Mouse (Mus musculus) heart, postnatal 0 days (tissue): ENCODE measurements around the gene Ptgds. TPM values are rescaled to one million over a fixed set of nuclear protein-coding genes. Genes with fewer than 3 reads are reported as not detected.

Experiments
- ATAC-seq: fragments of 200-750 bp; cut with Nextera tagmentation; 2 replicates; pipeline ENCODE4 v1.8.0; 2017; ENCODE audit warnings: low read depth, moderate number of reproducible peaks, moderate library complexity; ENCODE audit not compliant: insufficient read depth
- DNase-seq: peaks from one replicate; pipeline ENCODE4 v3.0.0-alpha.2; 2016; ENCODE audit warnings: low spot score
- H3K27ac ChIP-seq: fragments of 300-500 bp; sonication (generic); 2 replicates; pipeline ENCODE4 v1.5.1; 2014; ENCODE audit warnings: low read depth, mild to moderate bottlenecking
- H3K27me3 ChIP-seq: fragments of 300-500 bp; sonication (generic); 2 replicates; pipeline ENCODE4 v1.6.1; 2014; ENCODE audit warnings: low read length, mixed read lengths; ENCODE audit not compliant: control insufficient read depth, insufficient read depth
- H3K36me3 ChIP-seq: fragments of 300-500 bp; sonication (generic); replicated peaks from 2 replicates; pipeline ENCODE4 v1.6.1; 2014; ENCODE audit warnings: low read length, mixed read lengths; ENCODE audit not compliant: control insufficient read depth, insufficient read depth
- H3K4me1 ChIP-seq: fragments of 300-500 bp; sonication (generic); 2 replicates; pipeline ENCODE4 v1.6.1; 2014; ENCODE audit warnings: antibody characterized with exemption; ENCODE audit not compliant: control insufficient read depth, insufficient read depth
- H3K4me2 ChIP-seq: fragments of 300-500 bp; sonication (generic); 2 replicates; pipeline ENCODE4 v1.6.1; 2014; ENCODE audit warnings: low read depth, mild to moderate bottlenecking, low read length, moderate library complexity
- H3K4me3 ChIP-seq: fragments of 300-500 bp; sonication (generic); 2 replicates; pipeline ENCODE4 v1.5.1; 2014; ENCODE audit warnings: low read depth, low read length
- H3K9ac ChIP-seq: fragments of 300-500 bp; sonication (generic); replicated peaks from 2 replicates; pipeline ENCODE4 v1.6.1; 2014; ENCODE audit warnings: low read depth, low read length, mixed read lengths
- H3K9me3 ChIP-seq: fragments of 300-500 bp; sonication (generic); replicated peaks from 2 replicates; pipeline ENCODE4 v1.6.1; 2016; ENCODE audit warnings: low read length; ENCODE audit not compliant: control insufficient read depth
- CTCF ChIP-seq: IDR thresholded peaks from 2 replicates; pipeline ENCODE4 v1.5.1; 2016; ENCODE audit warnings: antibody characterized with exemption, control low read depth, low read depth
- EP300 ChIP-seq: IDR thresholded peaks from 2 replicates; pipeline ENCODE4 v1.6.1; 2016; ENCODE audit warnings: antibody characterized with exemption, low read depth
- WGBS: fragments of 180-500 bp; shearing (Covaris S2); extraction: QIAGEN DNeasy Blood & Tissue Kit; methylation state at CpG from one replicate; pipeline ENCODE4 v1.1.7; 2014; 5-methylcytosine and 5-hydroxymethylcytosine counted together
- polyA plus RNA-seq: library from polyadenylated mRNA; unstranded; fragments of >200 nt; fragmentation: Nextera tagmentation; extraction: Ambion mirVana; gene quantifications from 2 replicates; pipeline ENCODE4 v1.2.1, GENCODE M21; 2015
- total RNA-seq: library from RNA; depleted of rRNA; stranded (reverse); fragments of >200 nt; gene quantifications from 2 replicates; pipeline ENCODE4 v1.2.3, GENCODE M21; 2014; ENCODE audit warnings: low replicate concordance; rRNA removed

The Ptgds gene
- total RNA-seq (708 and 711 TPM in 2 replicates), polyA plus RNA-seq (356 and 359 TPM in 2 replicates)

DNA sequence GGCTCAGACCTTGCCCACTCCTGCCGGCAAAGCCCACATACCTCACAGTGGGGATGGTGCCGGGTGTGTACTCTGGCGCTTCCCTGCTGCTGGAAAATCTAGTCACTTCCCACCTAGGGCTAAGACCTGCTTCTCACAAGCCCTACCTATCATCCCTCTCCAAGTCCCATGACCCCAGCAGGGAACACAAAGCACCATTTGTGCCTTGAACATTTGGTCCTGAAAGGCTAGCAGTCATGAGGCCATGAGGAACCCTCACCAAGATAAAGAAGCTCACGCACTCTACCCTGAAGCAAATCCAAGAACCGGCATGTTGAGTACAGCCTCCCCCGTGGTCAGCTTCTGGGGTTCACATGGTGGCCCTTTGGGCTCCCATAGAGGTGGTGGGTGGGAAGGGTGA is at the start of gene Ptgds:
Gene Ptgds (minus strand): TSS at position 78 of the 400 bp plus-strand sequence.
- 28% methylated on average over 6 of the region's 6 CpGs for WGBS
- ATAC-seq (no peak; the same call in none of the 2 replicates), DNase-seq (no peak)
- Histone ChIP-seq H3K9me3 (no peaks in the 10 kb centered on the region), H3K4me3 (peak within 1 kb of the TSS; percentile 12), H3K4me2 (peak within 1 kb of the TSS; percentile 55), H3K27me3 (no peaks in the 10 kb centered on the region), H3K36me3 (no peaks in the 10 kb centered on the region), H3K9ac (peak within 1 kb of the TSS; percentile 29; the same call in 1 of the 2 replicates), H3K27ac (peak within 1 kb of the TSS; percentile 96), H3K4me1 (peaks cover 33% of the 10 kb centered on the region)
- TF ChIP-seq CTCF (no peak), EP300 (peak; percentile 66)

DNA sequence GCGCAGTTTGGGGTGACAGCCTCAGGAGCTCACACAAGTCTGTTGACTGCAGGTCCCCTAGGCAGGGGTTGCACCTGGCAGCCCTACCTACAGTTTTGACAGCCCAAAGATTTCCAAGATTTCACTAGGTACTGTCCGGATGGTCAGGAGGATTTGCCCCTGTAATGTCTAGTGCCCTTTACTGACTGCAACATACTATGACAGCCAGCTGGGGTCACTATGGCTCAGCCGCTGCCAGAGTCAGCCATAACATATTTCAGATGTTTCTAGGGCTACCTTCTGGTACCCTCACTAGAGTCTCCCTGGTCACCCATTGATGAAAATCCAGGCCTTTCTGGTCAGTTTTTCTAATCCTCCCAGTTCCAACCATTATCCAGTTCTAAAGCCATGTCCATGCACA is 40.1 kb upstream of the Ptgds start:
- DNase-seq = peak; percentile 12
- H3K27me3 ChIP-seq = no peaks in the 10 kb centered on the region
- no peaks in the 10 kb centered on the region for H3K4me1 ChIP-seq
- TF ChIP-seq CTCF = peak; percentile 52
- no peak for TF ChIP-seq EP300
- no peak for ATAC-seq
- peaks cover 9% of the 10 kb centered on the region for H3K36me3 ChIP-seq
- no peaks in the 10 kb centered on the region for H3K9me3 ChIP-seq
- no peak overlapping the region for H3K4me3 ChIP-seq
- no peak overlapping the region for H3K27ac ChIP-seq
- no peak overlapping the region for H3K4me2 ChIP-seq
- 53% methylated on average over 3 of the region's 3 CpGs for WGBS
- no peak overlapping the region for H3K9ac ChIP-seq

DNA sequence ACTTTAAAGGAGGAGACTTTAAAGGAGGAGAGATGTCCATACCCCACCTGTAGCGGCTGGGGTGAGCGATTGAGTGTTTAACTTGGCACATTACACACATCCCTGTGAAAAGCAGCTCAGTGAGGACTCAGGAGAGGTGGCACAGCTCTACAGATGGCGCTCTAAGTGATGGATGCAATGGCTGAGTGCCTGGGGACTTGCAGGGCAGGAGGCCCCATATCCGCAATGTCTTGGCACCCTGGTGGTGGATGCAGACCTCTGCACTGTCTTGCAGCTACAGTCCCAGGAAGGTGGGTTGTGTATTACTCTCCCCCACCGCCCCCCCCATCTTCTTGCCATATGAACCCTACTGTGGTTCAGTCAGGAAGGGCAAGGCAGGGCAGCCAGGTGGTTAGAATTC is 37.1 kb upstream of the Ptgds start:
- Histone ChIP-seq H3K4me1 (peaks cover 1% of the 10 kb centered on the region; the same call in 1 of the 2 replicates), H3K36me3 (peaks cover 34% of the 10 kb centered on the region), H3K4me2 (no peak overlapping the region), H3K27ac (no peak overlapping the region), H3K9me3 (no peaks in the 10 kb centered on the region), H3K27me3 (no peaks in the 10 kb centered on the region), H3K9ac (no peak overlapping the region), H3K4me3 (no peak overlapping the region)
- TF ChIP-seq EP300 (no peak), CTCF (peak; percentile 40)
- ATAC-seq (peak; percentile 44; the same call in 1 of the 2 replicates), DNase-seq (peak; percentile 27)
- 34% methylated on average over 5 of the region's 5 CpGs for WGBS

DNA sequence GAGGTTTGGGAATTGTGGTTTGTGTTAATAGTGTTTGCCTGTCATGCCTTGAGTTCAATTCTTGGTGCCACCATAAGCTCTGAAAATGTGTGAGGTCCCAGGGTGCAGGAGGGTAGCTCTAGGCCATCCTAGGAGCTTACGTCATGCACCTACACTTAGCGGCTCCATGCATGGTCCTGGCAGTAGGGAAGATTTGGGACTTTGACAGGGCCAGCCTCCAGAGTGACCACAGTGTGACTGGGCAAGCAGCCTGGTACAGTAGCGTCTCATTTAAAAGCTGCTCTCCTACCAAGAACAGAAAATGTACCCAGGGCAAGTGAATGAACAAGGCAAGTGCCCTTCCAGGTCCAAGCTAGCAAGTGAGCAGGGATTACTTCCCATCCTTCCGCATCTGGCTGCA is 36.0 kb upstream of the Ptgds start:
- Histone ChIP-seq H3K27ac (no peak overlapping the region), H3K36me3 (peaks cover 34% of the 10 kb centered on the region), H3K27me3 (no peaks in the 10 kb centered on the region), H3K4me1 (peaks cover 9% of the 10 kb centered on the region), H3K9me3 (no peaks in the 10 kb centered on the region), H3K4me2 (no peak overlapping the region), H3K4me3 (no peak overlapping the region), H3K9ac (no peak overlapping the region)
- no peak for ATAC-seq
- no peak for TF ChIP-seq CTCF
- no peak for TF ChIP-seq EP300
- 89% methylated on average over 4 of the region's 4 CpGs for WGBS
- no peak for DNase-seq

DNA sequence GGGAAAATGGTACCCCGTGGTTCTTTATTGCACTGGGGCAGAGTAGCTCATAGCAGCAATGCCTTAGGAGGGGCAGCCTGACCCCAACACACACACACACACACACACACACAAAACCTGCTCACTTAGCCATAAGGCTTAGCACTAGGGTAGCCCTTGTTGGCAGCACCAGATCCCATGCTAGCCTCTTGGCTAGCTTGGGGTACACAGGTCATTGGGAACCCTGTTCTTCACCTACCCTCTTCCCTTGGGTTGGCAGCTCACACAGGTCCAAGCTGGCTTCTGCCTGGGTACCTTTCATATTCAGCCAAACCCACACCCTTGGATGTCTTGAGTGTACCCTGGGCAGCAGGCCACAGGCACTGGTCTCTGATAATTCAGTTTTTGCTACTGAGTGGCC is 35.2 kb upstream of the Ptgds start:
- Histone ChIP-seq H3K4me3 (no peak overlapping the region), H3K4me2 (no peak overlapping the region), H3K4me1 (peaks cover 13% of the 10 kb centered on the region), H3K27ac (no peak overlapping the region), H3K9ac (no peak overlapping the region), H3K27me3 (no peaks in the 10 kb centered on the region), H3K9me3 (no peaks in the 10 kb centered on the region), H3K36me3 (peaks cover 34% of the 10 kb centered on the region)
- DNase-seq = no peak
- WGBS = 90% methylated on average over 1 of the region's 1 CpGs
- no peak for ATAC-seq
- TF ChIP-seq EP300 (no peak), CTCF (no peak)

DNA sequence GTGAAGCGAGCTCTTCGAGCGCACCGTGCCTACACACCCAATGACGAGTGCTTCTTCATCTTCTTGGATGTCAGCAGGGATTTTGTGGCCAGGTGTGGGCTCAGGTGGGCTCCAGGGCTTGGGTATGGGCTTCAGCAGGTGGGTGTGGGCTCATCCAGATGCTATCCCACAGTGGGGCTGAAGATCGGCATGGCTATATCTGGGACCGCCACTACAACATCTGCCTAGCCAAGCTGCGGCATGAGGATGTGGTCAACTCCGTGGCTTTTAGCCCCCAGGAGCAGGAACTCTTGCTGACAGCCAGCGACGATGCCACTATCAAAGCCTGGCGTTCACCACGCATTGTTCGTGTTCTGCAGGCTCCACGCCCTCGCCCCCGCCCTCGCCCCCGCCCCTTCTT is 34.7 kb upstream of the Ptgds start:
- Histone ChIP-seq H3K4me2 (no peak overlapping the region), H3K4me3 (no peak overlapping the region), H3K36me3 (peaks cover 34% of the 10 kb centered on the region), H3K27ac (no peak overlapping the region), H3K9me3 (no peaks in the 10 kb centered on the region), H3K27me3 (no peaks in the 10 kb centered on the region), H3K4me1 (peaks cover 15% of the 10 kb centered on the region), H3K9ac (no peak overlapping the region)
- ATAC-seq (no peak), DNase-seq (no peak)
- TF ChIP-seq EP300 = no peak
- TF ChIP-seq CTCF = no peak
- WGBS = 89% methylated on average over 19 of the region's 19 CpGs
